Mouse (Mus musculus) hindbrain, embryonic 16.5 days (tissue): ENCODE measurements at regions not wholly inside any gene's neighbourhood (a gene's known extent, or its start where the extent isn't known, plus 50 kb on each side); places are given as distances from the start of the nearest gene placed in this dataset.

Experiments used
- ATAC-seq: fragments of 200-750 bp; cut with Nextera tagmentation; 2 replicates; pipeline ENCODE4 v1.8.0; 2017; ENCODE audit warnings: moderate TSS enrichment, moderate library complexity
- H3K27ac ChIP-seq: fragments of 300-500 bp; sonication (generic); 2 replicates; pipeline ENCODE4 v1.5.1; 2014; ENCODE audit warnings: low read depth, mild to moderate bottlenecking, control low read depth, low read length, moderate library complexity
- H3K27me3 ChIP-seq: fragments of 300-500 bp; sonication (generic); replicated peaks from 2 replicates; pipeline ENCODE4 v1.6.1; 2014; ENCODE audit warnings: low read length; ENCODE audit not compliant: control insufficient read depth, insufficient read depth
- H3K36me3 ChIP-seq: fragments of 300-500 bp; sonication (generic); 2 replicates; pipeline ENCODE4 v1.6.1; 2014; ENCODE audit warnings: mild to moderate bottlenecking, low read length, moderate library complexity, mixed read lengths; ENCODE audit not compliant: control insufficient read depth, insufficient read depth
- H3K4me1 ChIP-seq: fragments of 300-500 bp; sonication (generic); 2 replicates; pipeline ENCODE4 v1.6.1; 2014; ENCODE audit warnings: low read depth, low read length; ENCODE audit not compliant: control insufficient read depth, insufficient read depth
- H3K4me2 ChIP-seq: fragments of 300-500 bp; sonication (generic); 2 replicates; pipeline ENCODE4 v1.6.1; 2014; ENCODE audit warnings: mild to moderate bottlenecking, low read length, control low read depth, moderate library complexity
- H3K4me3 ChIP-seq: fragments of 300-500 bp; sonication (generic); 2 replicates; pipeline ENCODE4 v1.5.1; 2014; ENCODE audit warnings: mild to moderate bottlenecking, low read length, control low read depth, moderate library complexity
- H3K9ac ChIP-seq: fragments of 300-500 bp; sonication (generic); 2 replicates; pipeline ENCODE4 v1.6.1; 2014; ENCODE audit warnings: low read depth, mild to moderate bottlenecking, control low read depth, low read length, moderate library complexity
- H3K9me3 ChIP-seq: fragments of 300-500 bp; sonication (generic); 2 replicates; pipeline ENCODE4 v1.6.1; 2014; ENCODE audit warnings: mild to moderate bottlenecking, low read length, moderate library complexity; ENCODE audit not compliant: control insufficient read depth
- WGBS: fragments of 180-500 bp; shearing (Covaris S2); extraction: QIAGEN DNeasy Blood & Tissue Kit; methylation state at CpG from one replicate; pipeline ENCODE4 v1.1.7; 2014; 5-methylcytosine and 5-hydroxymethylcytosine counted together

DNA sequence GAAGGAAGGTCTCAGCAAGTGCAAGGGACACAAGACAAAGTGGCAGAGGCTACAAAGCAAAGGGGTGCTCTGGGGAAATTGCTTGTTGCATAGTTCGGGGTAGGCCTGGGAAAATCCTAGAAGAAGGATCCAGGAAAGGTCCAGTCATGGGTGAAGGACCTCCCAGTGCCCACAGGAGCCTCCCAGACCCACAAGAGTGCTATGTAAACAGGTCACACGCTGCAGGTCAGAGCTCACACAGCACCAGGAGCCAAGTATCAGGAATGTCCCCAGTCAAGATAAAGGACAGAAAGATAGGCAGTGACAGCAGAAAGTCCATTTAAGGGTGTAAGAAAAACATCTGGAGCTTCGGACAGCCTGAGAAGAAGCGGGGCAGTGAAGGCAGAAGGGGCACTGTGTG, 103.6 kb upstream of the Smad3 start:
- Histone ChIP-seq H3K4me2 (no peak overlapping the region), H3K27ac (no peak overlapping the region), H3K9me3 (no peaks in the 10 kb centered on the region), H3K27me3 (no peaks in the 10 kb centered on the region; the same call in 1 of the 2 replicates), H3K9ac (no peak overlapping the region), H3K4me1 (peaks cover 4% of the 10 kb centered on the region), H3K4me3 (no peak overlapping the region), H3K36me3 (no peaks in the 10 kb centered on the region)
- ATAC-seq = no peak
- WGBS = 89% methylated on average over 4 of the region's 4 CpGs

DNA sequence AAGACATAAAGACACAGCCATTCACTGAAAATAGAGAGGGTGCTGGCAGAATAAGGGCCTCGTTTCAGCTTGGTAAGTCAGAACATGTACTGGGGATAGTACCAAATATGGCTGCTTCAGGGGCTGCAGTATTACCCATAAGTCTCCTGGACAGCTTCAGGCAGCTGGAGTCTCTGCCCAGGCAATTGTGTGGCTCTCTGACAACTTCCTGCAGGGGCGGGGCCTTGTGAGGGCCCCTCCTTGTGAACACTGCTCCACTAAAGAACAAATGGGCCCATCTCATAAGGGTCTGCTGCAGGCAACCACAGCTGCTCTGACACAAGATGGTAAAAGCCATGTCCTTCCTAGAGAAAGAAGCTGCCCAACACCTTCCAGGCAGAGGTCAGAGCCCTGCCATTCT, 102.4 kb upstream of the Smad3 start:
- no peaks in the 10 kb centered on the region for H3K36me3 ChIP-seq
- no peak overlapping the region for H3K4me2 ChIP-seq
- WGBS = 88% methylated on average over 2 of the region's 2 CpGs
- H3K27me3 ChIP-seq = no peaks in the 10 kb centered on the region; the same call in 1 of the 2 replicates
- H3K9ac ChIP-seq = no peak overlapping the region
- H3K27ac ChIP-seq = no peak overlapping the region
- H3K4me1 ChIP-seq = peaks cover 10% of the 10 kb centered on the region
- no peak overlapping the region for H3K4me3 ChIP-seq
- no peaks in the 10 kb centered on the region for H3K9me3 ChIP-seq
- ATAC-seq = no peak

DNA sequence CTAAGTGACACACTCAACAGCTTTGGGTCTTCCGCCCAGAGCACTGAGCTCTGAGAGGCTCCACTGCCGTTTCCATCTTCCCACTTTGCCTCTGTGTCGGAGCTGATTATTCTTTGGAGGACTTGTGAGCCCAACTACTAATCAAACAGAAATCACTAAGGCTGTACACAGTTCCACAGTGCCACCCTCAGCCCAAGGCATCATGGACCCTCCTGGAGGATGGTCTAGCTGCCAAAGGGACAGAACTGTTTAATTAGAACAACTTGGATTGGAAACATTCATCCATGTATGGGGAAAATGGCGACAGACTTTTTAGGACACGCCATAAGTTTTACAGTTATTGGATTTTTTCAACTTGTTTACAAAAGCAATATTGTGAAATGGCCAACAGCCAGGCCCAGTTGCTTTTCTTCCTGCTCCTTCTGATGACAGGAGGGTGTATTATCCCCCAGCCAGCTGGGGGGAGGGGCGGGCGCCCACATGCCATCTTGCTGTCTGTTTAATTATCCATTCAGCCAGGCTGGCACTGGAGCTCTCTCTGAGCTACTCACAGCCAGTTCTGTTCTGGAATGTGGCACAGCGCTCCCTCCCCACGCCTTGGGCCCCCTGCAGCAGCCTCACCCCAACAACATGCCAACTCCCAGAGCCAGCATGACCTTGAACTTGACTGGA, 98.4 kb upstream of the Smad3 start:
- Histone ChIP-seq H3K4me2 (no peak overlapping the region), H3K9ac (no peak overlapping the region), H3K36me3 (no peaks in the 10 kb centered on the region), H3K4me3 (no peak overlapping the region), H3K4me1 (peaks cover 10% of the 10 kb centered on the region), H3K9me3 (no peaks in the 10 kb centered on the region), H3K27ac (peak overlapping the region; percentile 44; the same call in 1 of the 2 replicates), H3K27me3 (no peaks in the 10 kb centered on the region; the same call in 1 of the 2 replicates)
- 56% methylated on average over 9 of the region's 9 CpGs for WGBS
- peak; percentile 72 for ATAC-seq

DNA sequence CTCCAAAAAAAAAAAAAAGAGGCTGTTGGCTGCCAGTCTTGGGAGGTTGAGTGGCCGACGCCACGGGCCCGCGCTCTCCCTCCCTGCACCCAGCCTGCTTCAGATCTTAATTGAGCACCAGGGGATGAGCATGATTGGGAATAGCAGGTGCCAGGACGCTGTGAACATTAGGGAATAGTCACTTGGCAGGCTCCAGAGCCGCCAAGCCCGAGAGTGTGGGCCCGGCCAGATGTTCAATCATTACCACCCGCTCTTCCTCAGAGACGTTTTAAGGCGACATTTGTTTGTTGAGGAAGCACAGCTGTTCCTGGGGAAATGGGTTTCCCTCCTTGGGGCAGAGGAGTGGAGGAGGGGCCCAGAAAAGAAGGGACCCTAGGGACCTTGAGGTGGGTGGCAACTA, 94.0 kb upstream of the Smad3 start:
- H3K4me2 ChIP-seq = no peak overlapping the region
- H3K9me3 ChIP-seq = no peaks in the 10 kb centered on the region
- WGBS = 42% methylated on average over 12 of the region's 12 CpGs
- H3K27ac ChIP-seq = no peak overlapping the region
- no peaks in the 10 kb centered on the region for H3K36me3 ChIP-seq
- no peak overlapping the region for H3K9ac ChIP-seq
- peaks cover 10% of the 10 kb centered on the region for H3K4me1 ChIP-seq
- ATAC-seq = no peak
- H3K27me3 ChIP-seq = no peaks in the 10 kb centered on the region; the same call in 1 of the 2 replicates
- no peak overlapping the region for H3K4me3 ChIP-seq

DNA sequence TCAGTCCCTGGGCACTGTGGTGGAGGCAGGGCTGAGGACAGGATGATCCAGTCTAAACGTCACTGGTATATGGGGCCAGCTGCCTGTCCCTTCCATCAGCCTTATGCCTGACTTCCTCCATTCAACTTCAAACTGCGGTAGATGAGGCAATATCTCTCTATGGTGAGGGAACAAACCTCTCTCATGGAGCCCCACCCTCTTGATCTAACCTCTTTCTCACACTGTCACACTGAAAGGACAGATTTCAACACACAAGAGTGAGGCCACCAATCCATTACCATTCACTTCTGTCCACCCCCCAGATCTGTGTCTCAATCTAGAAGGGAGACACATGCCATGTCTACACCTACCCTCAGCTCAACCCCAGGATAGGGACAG, 92.5 kb upstream of the Smad3 start:
- 67% methylated on average over 2 of the region's 2 CpGs for WGBS
- no peak overlapping the region for H3K4me2 ChIP-seq
- ATAC-seq = no peak
- no peak overlapping the region for H3K9ac ChIP-seq
- H3K4me3 ChIP-seq = no peak overlapping the region
- no peaks in the 10 kb centered on the region; the same call in 1 of the 2 replicates for H3K27me3 ChIP-seq
- no peaks in the 10 kb centered on the region for H3K36me3 ChIP-seq
- H3K4me1 ChIP-seq = peaks cover 4% of the 10 kb centered on the region; the same call in 1 of the 2 replicates
- no peaks in the 10 kb centered on the region for H3K9me3 ChIP-seq
- H3K27ac ChIP-seq = no peak overlapping the region

DNA sequence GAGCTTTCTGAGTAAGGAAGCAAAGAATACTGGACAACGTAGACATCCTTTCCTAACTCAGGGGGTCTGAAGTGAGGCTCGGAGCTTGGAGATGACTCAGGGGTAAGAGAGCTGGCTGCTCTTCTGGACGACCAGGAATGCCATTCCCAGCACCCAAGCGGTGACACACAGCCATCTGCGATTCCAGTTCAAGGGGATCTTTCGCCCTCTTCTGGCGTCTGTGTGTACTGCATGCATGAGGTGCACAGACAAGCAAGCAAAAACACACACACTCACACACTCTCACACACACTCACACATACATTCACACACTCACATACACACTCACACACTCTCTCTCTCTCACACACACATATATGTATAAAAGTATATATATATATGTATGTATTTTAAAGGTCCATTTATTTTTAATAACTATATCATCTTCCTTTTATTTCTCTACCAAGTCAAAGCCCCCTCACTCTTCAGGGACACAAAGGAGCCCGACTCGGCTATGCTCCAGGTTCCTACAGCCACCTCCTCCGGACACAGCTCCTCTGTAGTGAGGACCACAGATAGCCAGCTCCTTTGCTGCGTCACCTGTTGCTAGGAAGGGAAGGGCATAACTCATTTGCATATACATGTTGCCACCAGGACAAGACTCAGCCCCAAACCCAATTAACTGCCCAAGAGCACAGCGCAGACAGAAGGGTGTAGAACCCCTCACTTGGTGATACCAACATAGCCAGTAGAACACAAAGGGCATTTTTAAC, 91.9 kb upstream of the Smad3 start:
- H3K27me3 ChIP-seq = no peaks in the 10 kb centered on the region; the same call in 1 of the 2 replicates
- H3K9ac ChIP-seq = no peak overlapping the region
- no peak overlapping the region for H3K4me3 ChIP-seq
- no peaks in the 10 kb centered on the region for H3K9me3 ChIP-seq
- no peak for ATAC-seq
- WGBS = 79% methylated on average over 12 of the region's 12 CpGs
- H3K4me2 ChIP-seq = no peak overlapping the region
- no peak overlapping the region for H3K27ac ChIP-seq
- peaks cover 4% of the 10 kb centered on the region; the same call in 1 of the 2 replicates for H3K4me1 ChIP-seq
- H3K36me3 ChIP-seq = no peaks in the 10 kb centered on the region

DNA sequence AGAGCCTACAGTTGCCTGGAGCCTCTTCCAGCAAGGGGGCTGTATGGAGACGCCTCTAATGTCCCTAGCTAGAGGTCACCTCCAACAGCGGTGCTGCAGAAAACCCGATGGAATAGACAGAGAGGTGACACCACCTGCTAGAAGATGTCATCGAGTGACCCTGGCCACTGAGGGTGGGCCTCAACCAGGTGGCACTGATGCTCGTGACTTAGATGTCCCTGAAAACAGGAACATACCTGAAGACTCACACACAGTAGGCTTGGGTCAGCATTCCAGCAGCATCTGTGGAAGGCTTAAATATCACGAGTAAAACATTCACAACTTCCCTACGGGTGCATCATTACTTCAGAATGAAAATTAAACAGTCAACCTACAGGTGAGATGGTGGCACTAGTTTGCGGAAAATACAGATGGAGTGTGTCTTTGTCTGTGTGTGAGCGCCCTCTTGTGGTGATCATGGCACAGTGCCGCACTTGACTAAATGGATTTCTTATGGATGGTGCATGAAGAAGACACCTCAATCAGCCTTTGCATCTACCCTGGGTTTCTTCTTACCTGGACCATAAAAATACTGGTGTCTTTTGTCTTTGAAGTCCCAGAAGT, 86.2 kb upstream of the Smad3 start:
- no peaks in the 10 kb centered on the region for H3K27me3 ChIP-seq
- H3K9me3 ChIP-seq = no peaks in the 10 kb centered on the region
- no peak overlapping the region for H3K27ac ChIP-seq
- H3K36me3 ChIP-seq = no peaks in the 10 kb centered on the region
- H3K9ac ChIP-seq = no peak overlapping the region
- no peaks in the 10 kb centered on the region for H3K4me1 ChIP-seq
- ATAC-seq = peak; percentile 75; the same call in 1 of the 2 replicates
- H3K4me3 ChIP-seq = no peak overlapping the region
- WGBS = 29% methylated on average over 10 of the region's 10 CpGs
- H3K4me2 ChIP-seq = no peak overlapping the region

DNA sequence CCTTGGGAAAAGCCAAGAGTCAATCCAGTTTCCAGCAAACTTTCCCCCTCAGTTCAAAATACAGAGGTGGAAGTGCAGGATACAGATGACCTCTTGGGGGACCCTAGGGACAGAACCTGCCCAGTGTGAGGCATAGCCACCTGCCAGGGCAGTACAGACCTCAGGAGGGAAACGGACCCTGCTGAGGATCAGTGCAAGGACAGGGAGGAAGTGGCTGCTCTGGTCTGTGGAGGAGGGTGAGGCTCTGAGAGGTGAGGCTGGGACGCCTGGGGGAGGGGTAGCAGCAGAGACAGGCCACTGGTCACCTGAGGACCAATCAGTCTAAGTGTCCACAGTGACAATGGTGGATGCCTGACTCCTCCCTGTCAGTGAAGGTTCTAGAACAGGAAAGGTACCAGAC, 85.6 kb upstream of the Smad3 start:
- Histone ChIP-seq H3K9me3 (no peaks in the 10 kb centered on the region), H3K27ac (no peak overlapping the region), H3K4me3 (no peak overlapping the region), H3K4me2 (no peak overlapping the region), H3K9ac (no peak overlapping the region), H3K4me1 (no peaks in the 10 kb centered on the region), H3K27me3 (0 out of 2 replicates have a peak, but pooled peaks cover under 1% of the 10 kb centered on the region), H3K36me3 (no peaks in the 10 kb centered on the region)
- 71% methylated on average over 2 of the region's 2 CpGs for WGBS
- no peak for ATAC-seq

DNA sequence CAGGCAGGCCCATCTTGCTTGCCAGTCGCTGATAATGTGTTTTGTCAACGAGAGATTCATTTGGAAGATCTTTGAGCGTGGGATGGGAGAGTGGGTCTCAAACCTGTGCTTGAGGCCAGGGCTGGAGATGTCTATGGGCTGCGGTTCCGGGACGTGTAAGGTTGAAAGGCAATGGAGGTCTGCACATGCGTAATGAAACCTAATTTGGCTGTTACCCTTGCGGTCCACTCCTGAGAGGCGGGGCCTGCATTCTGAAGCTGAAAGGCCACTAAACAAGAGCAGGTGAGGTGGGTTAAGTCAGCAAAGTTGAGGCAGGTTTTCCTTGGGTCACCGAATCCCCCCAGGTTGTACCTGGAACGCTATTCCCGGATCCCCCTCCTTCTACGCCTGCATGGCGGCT, 83.3 kb upstream of the Smad3 start:
- WGBS = 88% methylated on average over 14 of the region's 14 CpGs
- no peaks in the 10 kb centered on the region for H3K36me3 ChIP-seq
- H3K27ac ChIP-seq = no peak overlapping the region
- H3K4me2 ChIP-seq = no peak overlapping the region
- H3K9ac ChIP-seq = no peak overlapping the region
- 0 out of 2 replicates have a peak, but pooled peaks cover 2% of the 10 kb centered on the region for H3K27me3 ChIP-seq
- H3K4me3 ChIP-seq = no peak overlapping the region
- no peaks in the 10 kb centered on the region for H3K4me1 ChIP-seq
- H3K9me3 ChIP-seq = no peaks in the 10 kb centered on the region
- no peak for ATAC-seq
